Mouse (Mus musculus) MEL (cell line): Measurements from ENCODE around the gene Tspan13.

ENCODE experiments used
- CTCF ChIP-seq, 3 experiments: IDR thresholded peaks in 2 of 3; conservative IDR thresholded peaks in 1 of 3; 2 replicates each; pipeline ENCODE4 v1.5.1; 2011 to 2012; ENCODE audit warnings: low read length in 3 of 3, low read depth in 2 of 3, mild to moderate bottlenecking in 2 of 3, improper control_type of control experiment in 1 of 3, inconsistent platforms in 1 of 3, mixed read lengths in 1 of 3, moderate library complexity in 1 of 3; ENCODE audit not compliant: control insufficient read depth in 1 of 3, insufficient read depth in 1 of 3, poor library complexity in 1 of 3, severe bottlenecking in 1 of 3
- GABPA ChIP-seq: IDR thresholded peaks from 2 replicates; pipeline ENCODE4 v1.6.1; 2012; ENCODE audit warnings: low read depth, mild to moderate bottlenecking, inconsistent platforms, low read length, improper control_type of control experiment, moderate library complexity
- MAFK ChIP-seq: IDR thresholded peaks from 2 replicates; pipeline ENCODE4 v1.6.1; 2011; ENCODE audit warnings: low read depth, mild to moderate bottlenecking, low read length, improper control_type of control experiment, borderline replicate concordance
- MXI1 ChIP-seq: IDR thresholded peaks from 2 replicates; pipeline ENCODE4 v1.6.1; 2011; ENCODE audit warnings: mild to moderate bottlenecking, low read depth, low read length, improper control_type of control experiment
- MYC ChIP-seq: IDR thresholded peaks from 2 replicates; pipeline ENCODE4 v1.6.1; 2011; ENCODE audit warnings: low read depth, mild to moderate bottlenecking, low read length, improper control_type of control experiment, moderate library complexity
- POLR2A ChIP-seq, 2 experiments: IDR thresholded peaks; 2 replicates each; pipeline ENCODE4 v1.6.1; 2011 to 2012; ENCODE audit warnings: low read length in 2 of 2, mild to moderate bottlenecking in 2 of 2, control low read depth in 1 of 2, improper control_type of control experiment in 1 of 2, low read depth in 1 of 2, moderate library complexity in 1 of 2; ENCODE audit not compliant: control insufficient read depth in 1 of 2, insufficient read depth in 1 of 2, poor library complexity in 1 of 2
- POLR2AphosphoS2 ChIP-seq: IDR thresholded peaks from 2 replicates; pipeline ENCODE4 v1.6.1; 2011; ENCODE audit warnings: low read length, improper control_type of control experiment
- SMC3 ChIP-seq: IDR thresholded peaks from 2 replicates; pipeline ENCODE4 v1.6.1; 2011; ENCODE audit warnings: low read depth, low read length, improper control_type of control experiment
- TAL1 ChIP-seq: IDR thresholded peaks from 2 replicates; pipeline ENCODE4 v1.6.1; 2012; ENCODE audit warnings: mild to moderate bottlenecking, inconsistent platforms, low read length, moderate library complexity, mixed read lengths
- TBP ChIP-seq: IDR thresholded peaks from 2 replicates; pipeline ENCODE4 v1.8.0; 2011; ENCODE audit warnings: low read depth, low read length, improper control_type of control experiment
- USF1 ChIP-seq: IDR thresholded peaks from 2 replicates; pipeline ENCODE4 v1.6.1; 2014; ENCODE audit warnings: low read depth, mild to moderate bottlenecking, inconsistent platforms, low read length, improper control_type of control experiment, moderate library complexity

- TF ChIP-seq POLR2A (IDR thresholded peaks at IDR 0.05; ENCODE audit: control insufficient read depth in 1 of 2, insufficient read depth in 1 of 2, low read depth in 1 of 2, low read length in 2 of 2, poor library complexity in 1 of 2) (no peak), MAFK (no peak), CTCF (IDR thresholded peaks at IDR 0.05 in 2 of 3, conservative IDR thresholded peaks at IDR 0.05 in 1 of 3; ENCODE audit: control insufficient read depth in 1 of 3, insufficient read depth in 1 of 3, low read depth in 2 of 3, low read length in 3 of 3, poor library complexity in 1 of 3, severe bottlenecking in 1 of 3) (no peak), SMC3 (no peak), TAL1 (no peak), POLR2AphosphoS2 (no peak), MYC (no peak), MXI1 (no peak), USF1 (no peak), TBP (no peak), GABPA (no peak)
Measured at GRCm38 (mm10) chr12:36089221-36089620, 46.9 kb upstream of the Tspan13 start.
